Mouse (Mus musculus) regulatory T cell (primary cell): ENCODE measurements around the gene Olfr1006.
"Not testable (repeated sequence)": the region's sequence is repeated elsewhere in the genome, so short reads cannot be mapped to it uniquely, and the experiment has no call there.

Source experiments
- in situ Hi-C: fragments of 300-600 bp; cut with MboI, MseI; formaldehyde crosslinking; loops from one replicate; pipeline ENCODE4 v1.15.1; 2025; ENCODE audit warnings: high pct_unique_total_duplicates

The Olfr1006 gene

GRCm38 (mm10) chr2:85678667-85679066 lies at the start of gene Olfr1006:
Gene Olfr1006 (minus strand): TSS chr2:85678767.
- in situ Hi-C loops: no loop called here

- in situ Hi-C loops: no loop called here
Measured at GRCm38 (mm10) chr2:85725793-85726192, 47.2 kb upstream of the Olfr1006 start.

- in situ Hi-C loops: no loop called here
Measured at GRCm38 (mm10) chr2:85715119-85715518, 36.6 kb upstream of the Olfr1006 start, which contains the start of gene Olfr1009. Gene Olfr1009 (plus strand): TSS chr2:85715419.

GRCm38 (mm10) chr2:85711159-85711558 lies 32.6 kb upstream of the Olfr1006 start:
- in situ Hi-C loops: no loop called here

GRCm38 (mm10) chr2:85710680-85711079 lies 32.1 kb upstream of the Olfr1006 start:
- in situ Hi-C loops: not testable (repeated sequence)

- in situ Hi-C loops: no loop called here
Measured at GRCm38 (mm10) chr2:85689131-85689530, 10.6 kb upstream of the Olfr1006 start, which contains the start of gene Olfr1008. Gene Olfr1008 (plus strand): TSS chr2:85689431.

GRCm38 (mm10) chr2:85664355-85664754 lies 14.2 kb downstream of the Olfr1006 start, which contains the start of gene Olfr154:
Gene Olfr154 (minus strand): TSS chr2:85664455.
- in situ Hi-C loops: not testable (repeated sequence)

GRCm38 (mm10) chr2:85650604-85651003 lies 28.0 kb downstream of the Olfr1006 start, which contains the start of gene Olfr1002:
Gene Olfr1002 (minus strand): TSS chr2:85650704.
- in situ Hi-C loops: no loop called here
